Comparison of ENCODE assay signal across 30 mouse cellular contexts in genomic region chr1:58215353-58215752, GRCm38 (mm10). TPM values are rescaled to one million over a fixed set of nuclear protein-coding genes. Genes with fewer than 3 reads are reported as not detected.
A peak's percentile ranks its signal among the peaks of the same experiment; 100 is the strongest.
DNase-seq lines count a peak whose midpoint lies in the region; ATAC-seq and TF ChIP-seq lines count a peak whose summit lies in the region.
"Had no signal": no experiment of that assay in that cellular context is flagged by ENCODE, and none has a peak within 500 bp of the region (broad histone marks: within the 10 kb centered on the region; RNA-seq: fewer than 3 reads in every experiment).

No protein-coding gene starts in this region.

- H3K4me1 ChIP-seq in forebrain, embryonic 15.5 days = peaks cover 22% of the 10 kb centered on the region
- no peaks in the 10 kb centered on the region for H3K4me1 ChIP-seq in forebrain, embryonic 12.5 days
- H3K4me1 ChIP-seq in testis, adult 2 months (ENCODE audit: control insufficient read depth, insufficient read depth, low read length) = peaks cover 4% of the 10 kb centered on the region; the same call in 1 of the 2 replicates
- H3K4me1 ChIP-seq in liver, embryonic 11.5 days (replicated peaks; ENCODE audit: control insufficient read depth, insufficient read depth, low read length) = no peaks in the 10 kb centered on the region
- H3K4me1 ChIP-seq: hindbrain, embryonic 13.5 days; lung, embryonic 15.5 days; neural tube, embryonic 12.5 days had no signal

- 90% methylated on average over 4 of the region's 4 CpGs for WGBS in forebrain, embryonic 15.5 days
- WGBS in forebrain, embryonic 12.5 days = 91% methylated on average over 4 of the region's 4 CpGs
- 75% methylated on average over 4 of the region's 4 CpGs for WGBS in liver, embryonic 11.5 days

- no peak overlapping the region for H3K4me2 ChIP-seq in forebrain, embryonic 15.5 days (replicated peaks)
- no peak overlapping the region for H3K4me2 ChIP-seq in forebrain, embryonic 12.5 days
- H3K4me2 ChIP-seq in liver, embryonic 11.5 days = no peak overlapping the region
- H3K4me2 ChIP-seq: heart, embryonic 12.5 days; hindbrain, embryonic 13.5 days; lung, embryonic 15.5 days; midbrain, embryonic 11.5 days; neural tube, embryonic 12.5 days had no signal

- TF ChIP-seq CTCF in testis, adult 2 months (IDR thresholded peaks at IDR 0.05; ENCODE audit: control insufficient read depth, insufficient read depth, insufficient replicate concordance, low read depth, low read length) = no peak

- ATAC-seq in forebrain, embryonic 15.5 days (replicated peaks) = no peak
- no peak for ATAC-seq in forebrain, embryonic 12.5 days (ENCODE audit: low FRiP score)
- no peak for ATAC-seq in liver, embryonic 11.5 days (replicated peaks; ENCODE audit: low FRiP score)
- ATAC-seq: inflammation-experienced regulatory T-cells, adult 6 months had no signal

- no peaks in the 10 kb centered on the region for H3K9me3 ChIP-seq in forebrain, embryonic 15.5 days
- no peaks in the 10 kb centered on the region for H3K9me3 ChIP-seq in forebrain, embryonic 12.5 days
- no peaks in the 10 kb centered on the region for H3K9me3 ChIP-seq in liver, embryonic 11.5 days (ENCODE audit: control insufficient read depth, low read length)
- H3K9me3 ChIP-seq: embryonic facial prominence, embryonic 10.5 days; hindbrain, embryonic 13.5 days; lung, embryonic 15.5 days; neural tube, embryonic 12.5 days had no signal

- no peak for DNase-seq in testis, postnatal 10 days (ENCODE audit: low spot score)
- DNase-seq in R1 (ENCODE audit: low read depth, low spot score) = peak; percentile 37
- no peak for DNase-seq in liver, embryonic 11.5 days (ENCODE audit: low spot score)
- no peak for DNase-seq in natural killer cell, adult 2 months (ENCODE audit: low spot score in 2 of 2)
- DNase-seq in thymus, postnatal 10 days (ENCODE audit: low spot score in 2 of 2) = no peak
- DNase-seq: adrenal gland, postnatal 10 days; cerebellum, adult 9-10 months; gastrocnemius, postnatal 14 days; heart, adult 18-20 months; heart, postnatal 10 days; kidney, adult 18-20 months; layer of hippocampus, adult 9-11 months; lung, postnatal 36 days; right cerebral cortex, postnatal 25 days; spleen, adult 18-20 months; thymus, postnatal 36 days had no signal

- H3K27me3 ChIP-seq in forebrain, embryonic 15.5 days = no peaks in the 10 kb centered on the region
- H3K27me3 ChIP-seq in forebrain, embryonic 12.5 days = no peaks in the 10 kb centered on the region
- no peaks in the 10 kb centered on the region for H3K27me3 ChIP-seq in testis, adult 2 months (ENCODE audit: control insufficient read depth, insufficient read depth, low read length)
- no peaks in the 10 kb centered on the region for H3K27me3 ChIP-seq in liver, embryonic 11.5 days (replicated peaks; ENCODE audit: control insufficient read depth, insufficient read depth, low read length)
- H3K27me3 ChIP-seq: hindbrain, embryonic 13.5 days; lung, embryonic 15.5 days; neural tube, embryonic 12.5 days had no signal

- no peak overlapping the region for H3K4me3 ChIP-seq in forebrain, embryonic 15.5 days
- no peak overlapping the region for H3K4me3 ChIP-seq in forebrain, embryonic 12.5 days (replicated peaks)
- H3K4me3 ChIP-seq in testis, adult 2 months (ENCODE audit: control insufficient read depth, low read depth, low read length) = peak overlapping the region; percentile 31
- no peak overlapping the region for H3K4me3 ChIP-seq in liver, embryonic 11.5 days (ENCODE audit: low read depth, low read length)
- H3K4me3 ChIP-seq: embryonic facial prominence, embryonic 10.5 days; heart, embryonic 12.5 days; hindbrain, embryonic 13.5 days; lung, embryonic 15.5 days; neural tube, embryonic 12.5 days had no signal

- TF ChIP-seq POLR2A in testis, adult 2 months (IDR thresholded peaks at IDR 0.05; ENCODE audit: control insufficient read depth, low read depth, low read length) = no peak

- H3K27ac ChIP-seq in forebrain, embryonic 15.5 days (replicated peaks) = peak overlapping the region; percentile 76
- no peak overlapping the region for H3K27ac ChIP-seq in forebrain, embryonic 12.5 days
- no peak overlapping the region for H3K27ac ChIP-seq in testis, adult 2 months (ENCODE audit: control insufficient read depth, insufficient read depth, low read depth, low read length)
- H3K27ac ChIP-seq in liver, embryonic 11.5 days (ENCODE audit: low read depth, low read length) = no peak overlapping the region
- H3K27ac ChIP-seq: embryonic facial prominence, embryonic 10.5 days; hindbrain, embryonic 13.5 days; kidney, postnatal 0 days; liver, embryonic 14.5 days; lung, embryonic 15.5 days; neural tube, embryonic 12.5 days had no signal

- H3K9ac ChIP-seq in forebrain, embryonic 15.5 days (replicated peaks) = no peak overlapping the region
- no peak overlapping the region for H3K9ac ChIP-seq in forebrain, embryonic 12.5 days
- no peak overlapping the region for H3K9ac ChIP-seq in liver, embryonic 11.5 days (ENCODE audit: low read depth, low read length)
- H3K9ac ChIP-seq: heart, embryonic 12.5 days; hindbrain, embryonic 13.5 days; liver, embryonic 14.5 days; lung, embryonic 15.5 days; neural tube, embryonic 12.5 days had no signal

- H3K36me3 ChIP-seq in forebrain, embryonic 15.5 days = no peaks in the 10 kb centered on the region
- no peaks in the 10 kb centered on the region for H3K36me3 ChIP-seq in forebrain, embryonic 12.5 days (replicated peaks)
- H3K36me3 ChIP-seq in testis, adult 2 months (ENCODE audit: control insufficient read depth, insufficient read depth, low read length) = no peaks in the 10 kb centered on the region
- no peaks in the 10 kb centered on the region for H3K36me3 ChIP-seq in liver, embryonic 11.5 days (ENCODE audit: control insufficient read depth, insufficient read depth, low read length)
- H3K36me3 ChIP-seq: embryonic facial prominence, embryonic 10.5 days; heart, embryonic 12.5 days; hindbrain, embryonic 13.5 days; lung, embryonic 15.5 days; neural tube, embryonic 12.5 days had no signal

RNA-seq across cellular contexts. Expression of gene Aox4, which starts 5.2 kb away (rescaled TPM):
- polyA plus RNA-seq in forebrain, embryonic 15.5 days (2015; fragmentation: Nextera tagmentation; extraction: Ambion mirVana) = 1.1 and 1.3 TPM in 2 replicates
- not detected in 2 replicates for polyA plus RNA-seq in forebrain, embryonic 12.5 days (2016; fragmentation: Nextera tagmentation; extraction: Ambion mirVana)
- polyA plus RNA-seq in testis, adult 2 months (2012; rRNA removed) = 1.0 and 1.6 TPM in 2 replicates
- 1.7 and 2.3 TPM in 2 replicates for polyA plus RNA-seq in liver, embryonic 11.5 days (2014; fragmentation: Nextera tagmentation; extraction: Ambion mirVana)
- polyA plus RNA-seq: C2C12; inflammation-experienced regulatory T-cells, adult 6 months; large intestine, adult 2 months; midbrain, embryonic 11.5 days had no signal
